Mouse (Mus musculus) natural killer cell, adult 2 months (primary cell): Measurements from ENCODE around the gene Atxn2.
"Not testable (repeated sequence)": the region's sequence is repeated elsewhere in the genome, so short reads cannot be mapped to it uniquely, and the experiment has no call there.

Source experiments
- DNase-seq, 2 experiments: peaks; one replicate each; pipeline ENCODE4 v3.0.0; 2022; ENCODE audit warnings: low spot score in 2 of 2

Atxn2 gene

DNA sequence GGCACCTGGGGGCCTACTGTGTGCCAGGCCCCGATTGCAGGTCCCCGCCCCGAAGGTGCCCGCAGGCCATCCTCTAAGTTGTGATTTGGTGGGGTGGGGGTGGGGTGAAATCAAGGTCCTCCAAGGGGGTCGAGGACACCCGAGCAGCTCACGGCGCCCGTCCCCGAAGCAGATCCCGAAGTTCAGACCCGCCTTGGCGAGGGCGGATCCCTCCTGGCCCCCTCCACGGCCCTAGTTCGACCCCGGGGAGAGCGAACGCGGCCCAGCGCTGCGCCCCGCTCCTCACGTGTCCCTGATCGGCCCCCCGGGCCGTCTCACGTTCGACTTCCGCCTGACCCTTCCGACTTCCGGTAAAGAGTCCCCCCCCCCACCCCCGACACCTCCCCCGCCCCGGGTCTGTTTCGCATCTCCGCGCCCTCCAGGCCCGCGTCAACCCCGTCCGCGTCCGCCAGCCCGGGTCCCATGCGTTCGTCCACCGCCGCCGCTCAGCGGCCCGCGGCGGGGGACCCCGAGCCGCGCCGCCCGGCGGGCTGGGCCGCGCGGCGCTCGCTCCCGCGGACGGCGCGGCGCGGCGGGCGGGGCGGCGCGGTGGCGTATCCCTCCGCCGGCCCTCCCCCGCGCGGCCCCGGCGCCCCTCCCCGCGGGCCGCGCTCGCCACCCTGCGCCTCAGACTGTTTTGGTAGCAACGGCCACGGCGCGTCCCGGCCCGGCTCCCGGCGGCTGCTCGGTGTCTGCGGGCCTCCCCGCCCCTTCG lies at the start of gene Atxn2:
TSS of gene Atxn2 (plus strand) at position 164 of the 754 bp plus-strand sequence.
- DNase-seq: peak; percentile 81 to 85

DNA sequence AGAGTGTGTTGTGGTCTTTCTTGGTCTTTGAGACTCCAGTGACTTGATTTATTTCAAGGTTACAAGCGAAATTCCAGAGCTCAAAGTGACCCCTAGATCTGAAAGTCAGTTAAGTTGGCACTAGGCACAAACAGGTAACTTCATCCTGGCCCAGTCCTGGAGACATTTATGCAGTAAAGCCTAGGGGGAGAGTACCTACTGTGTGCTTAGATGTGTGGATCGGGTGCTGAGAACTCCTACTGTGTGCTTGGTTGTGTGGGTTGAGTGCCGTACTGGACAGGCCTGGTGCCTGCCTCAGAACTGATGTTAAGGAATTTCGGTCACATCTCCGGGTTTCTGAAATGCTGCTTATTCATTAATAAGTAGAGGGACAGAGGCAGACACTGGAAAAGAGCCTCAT lies 49.6 kb upstream of the Atxn2 start:
- no peak for DNase-seq

DNA sequence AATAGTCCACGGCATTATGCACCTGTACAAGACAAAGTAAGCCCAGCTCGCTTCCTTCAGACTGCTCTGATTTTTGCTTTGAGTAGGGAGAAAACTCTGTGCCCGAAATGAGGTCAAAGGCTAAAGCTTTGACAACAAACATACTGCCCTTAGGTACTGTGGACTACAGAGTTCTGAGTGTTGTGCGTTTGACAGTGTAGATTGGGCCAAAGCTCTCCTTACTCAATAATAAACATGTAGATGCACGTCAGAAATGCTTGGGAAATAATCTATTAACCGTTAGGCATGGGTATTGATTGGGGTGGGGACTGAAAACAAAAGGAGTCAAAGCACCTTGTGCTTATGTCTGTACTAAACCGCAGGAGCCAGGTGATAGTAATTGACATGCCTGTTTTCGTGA lies 47.7 kb upstream of the Atxn2 start:
- no peak for DNase-seq

DNA sequence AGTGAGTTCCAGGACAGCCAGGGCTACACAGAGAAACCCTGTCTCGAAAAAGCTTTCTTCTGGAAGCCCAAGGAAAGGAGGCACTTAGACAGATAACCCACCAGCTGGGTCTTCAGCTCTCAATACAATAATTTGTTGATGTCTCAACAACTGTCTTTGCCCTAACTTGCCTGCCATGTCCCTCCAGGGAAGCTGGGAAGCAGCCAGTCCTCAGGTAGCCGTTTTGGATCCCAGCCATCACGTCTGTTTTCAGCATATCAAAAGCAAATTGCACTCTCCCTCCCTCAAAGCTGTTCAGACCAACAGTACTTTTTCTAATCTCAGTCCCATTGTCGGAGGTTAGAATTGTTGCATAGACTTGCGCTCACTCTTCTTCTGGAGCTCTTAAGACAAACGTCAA lies 47.1 kb upstream of the Atxn2 start:
- DNase-seq: no peak

DNA sequence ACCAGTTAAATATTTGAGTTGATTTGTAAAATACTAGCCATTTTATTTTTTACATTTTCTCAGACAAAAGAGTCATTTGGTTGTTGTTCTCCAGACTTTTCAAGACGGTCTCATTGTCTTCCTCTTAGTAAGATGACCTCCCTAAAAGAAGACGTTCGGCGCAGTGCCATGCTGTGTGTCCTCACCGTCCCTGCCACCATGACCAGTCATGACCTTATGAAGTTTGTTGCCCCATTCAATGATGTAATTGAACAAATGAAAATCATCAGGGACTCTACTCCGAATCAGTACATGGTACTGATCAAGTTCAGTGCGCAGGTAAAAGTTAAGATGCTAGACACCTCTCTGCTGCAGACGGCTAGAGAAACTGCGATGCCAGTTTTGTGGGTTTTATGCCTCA lies 46.2 kb upstream of the Atxn2 start:
- DNase-seq: no peak

DNA sequence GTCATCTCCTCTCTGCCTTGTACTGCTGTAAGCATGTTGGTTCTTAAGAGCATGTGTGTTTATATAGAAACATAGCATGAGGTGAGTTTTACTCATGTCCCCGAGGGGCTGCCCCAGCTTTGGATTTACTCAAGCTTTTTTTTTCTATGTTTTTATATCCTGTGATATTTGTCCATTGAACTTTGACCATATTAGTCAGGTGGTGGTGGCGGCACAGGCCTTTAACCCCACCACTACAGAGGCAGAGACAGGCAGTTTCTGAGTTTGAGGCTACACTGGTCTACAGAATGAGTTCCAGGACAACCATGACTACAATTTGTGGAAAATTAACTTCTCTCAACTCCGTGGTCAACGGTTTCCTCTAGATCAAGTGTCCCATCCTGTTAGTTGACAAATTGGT lies 44.1 kb upstream of the Atxn2 start:
- DNase-seq: no peak

DNA sequence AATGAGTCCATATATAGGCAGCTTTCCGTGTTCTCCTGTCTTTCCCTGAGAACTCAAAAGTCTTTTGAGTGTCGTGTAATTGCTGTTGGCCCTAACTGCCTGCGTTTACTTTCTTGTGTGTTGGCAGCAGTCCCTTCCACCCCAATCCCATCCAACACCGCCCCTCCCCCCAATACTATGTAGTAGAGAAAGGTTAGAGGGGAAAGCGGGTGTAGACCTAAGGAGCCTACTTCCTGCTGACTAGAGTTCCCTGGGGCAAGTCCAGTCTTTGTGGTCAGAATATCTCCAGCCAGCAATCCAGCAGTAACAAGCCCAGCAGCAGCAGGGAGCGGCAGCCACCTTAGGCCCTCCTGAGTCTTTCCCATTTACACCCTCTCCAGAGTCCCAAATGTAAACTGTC lies 42.7 kb upstream of the Atxn2 start:
- no peak for DNase-seq

DNA sequence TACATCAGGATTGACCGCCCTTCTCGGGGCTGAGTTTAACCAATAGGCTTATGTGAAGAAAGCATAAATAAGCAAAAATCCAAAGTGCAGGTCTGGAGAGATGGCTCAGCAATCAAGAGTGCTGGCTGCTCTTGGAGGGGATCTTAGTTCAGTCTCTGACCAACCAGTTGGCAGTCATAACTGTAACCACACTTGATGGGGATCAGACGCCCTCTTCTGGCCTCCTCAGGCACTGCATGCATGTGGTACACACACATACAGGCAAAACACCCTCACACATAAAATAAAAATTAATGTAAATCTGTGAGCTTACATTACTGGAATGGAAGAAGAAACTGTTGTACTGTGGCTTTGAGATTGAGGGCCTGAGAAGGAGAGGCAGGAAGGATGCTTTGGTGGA lies 40.7 kb upstream of the Atxn2 start:
- DNase-seq: peak; percentile 37 to 46

DNA sequence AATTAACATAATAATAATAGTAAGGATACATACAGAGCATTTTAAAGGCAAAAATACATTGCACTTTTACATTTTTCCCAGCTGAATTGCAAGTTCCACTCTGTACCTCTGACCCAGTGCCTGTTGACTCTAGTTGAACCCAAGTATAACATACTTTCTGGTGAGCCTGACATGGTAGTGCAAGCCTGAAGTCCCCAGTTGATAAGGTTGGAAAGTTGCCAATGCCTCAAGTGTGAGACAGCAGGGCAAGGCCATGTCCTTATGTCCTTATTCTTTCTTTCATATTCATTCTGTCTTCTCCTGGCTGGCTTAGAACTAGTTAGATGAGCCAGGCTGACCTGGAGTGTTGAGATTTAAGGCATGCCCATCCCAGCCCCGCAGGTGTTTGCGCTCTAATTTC lies 28.9 kb upstream of the Atxn2 start:
- DNase-seq: no peak

DNA sequence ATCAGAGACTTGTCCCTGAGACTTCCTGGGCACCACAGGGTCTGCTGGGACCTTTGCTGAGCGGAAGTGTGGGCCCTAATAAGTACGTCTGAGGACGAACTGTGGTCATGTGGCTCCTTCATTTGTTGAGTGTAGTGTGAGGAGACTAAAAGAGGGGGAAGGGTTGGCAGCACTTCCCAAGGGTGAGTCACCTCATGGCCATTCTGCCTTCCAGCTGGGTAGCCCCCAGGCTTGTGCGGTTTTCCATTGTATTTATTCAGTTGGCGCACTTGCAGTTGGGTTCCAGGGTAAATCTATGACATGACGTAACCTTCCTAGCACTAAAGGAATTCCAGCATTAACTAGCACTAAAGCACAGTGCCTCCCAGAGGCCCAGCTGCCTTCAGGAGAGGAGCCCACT lies 25.6 kb upstream of the Atxn2 start:
- no peak for DNase-seq

DNA sequence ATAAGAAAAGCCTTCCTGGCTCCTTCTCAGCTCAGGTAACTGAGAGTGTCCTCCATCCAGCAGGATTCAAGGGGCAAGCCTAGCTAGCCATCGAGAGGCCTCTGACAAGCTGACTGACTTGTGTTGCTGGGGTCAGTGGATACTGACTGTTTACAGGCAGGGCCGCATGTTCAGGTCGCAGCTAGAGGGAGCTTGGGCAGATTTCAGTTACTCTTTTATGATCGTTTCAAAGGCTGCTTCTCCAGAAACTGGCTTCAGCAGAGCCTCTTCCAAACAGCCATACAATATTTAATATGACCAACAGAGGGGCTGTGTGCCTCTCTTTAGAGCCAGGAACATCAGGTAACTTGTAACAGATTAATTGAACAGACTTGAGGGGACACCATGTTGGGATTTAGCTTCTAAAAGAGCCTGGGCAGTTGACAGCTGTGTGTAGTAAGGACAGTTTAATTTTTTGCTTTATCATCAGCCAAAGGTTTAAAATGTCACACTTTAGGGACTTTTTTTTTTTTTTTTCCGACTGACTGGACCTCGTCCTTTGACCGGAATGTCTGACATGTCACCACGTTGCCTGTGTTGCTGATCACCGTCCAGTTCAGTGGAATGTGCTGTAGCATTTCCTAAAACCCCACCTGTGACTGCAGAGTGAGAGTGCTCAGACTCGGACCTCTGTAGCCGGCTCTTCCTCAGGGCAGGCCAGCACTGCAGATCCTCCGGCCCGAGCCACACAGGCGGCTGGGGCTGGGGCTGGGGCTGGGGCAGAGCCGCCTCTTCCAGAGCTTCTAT lies 24.8 kb upstream of the Atxn2 start:
- no peak for DNase-seq

DNA sequence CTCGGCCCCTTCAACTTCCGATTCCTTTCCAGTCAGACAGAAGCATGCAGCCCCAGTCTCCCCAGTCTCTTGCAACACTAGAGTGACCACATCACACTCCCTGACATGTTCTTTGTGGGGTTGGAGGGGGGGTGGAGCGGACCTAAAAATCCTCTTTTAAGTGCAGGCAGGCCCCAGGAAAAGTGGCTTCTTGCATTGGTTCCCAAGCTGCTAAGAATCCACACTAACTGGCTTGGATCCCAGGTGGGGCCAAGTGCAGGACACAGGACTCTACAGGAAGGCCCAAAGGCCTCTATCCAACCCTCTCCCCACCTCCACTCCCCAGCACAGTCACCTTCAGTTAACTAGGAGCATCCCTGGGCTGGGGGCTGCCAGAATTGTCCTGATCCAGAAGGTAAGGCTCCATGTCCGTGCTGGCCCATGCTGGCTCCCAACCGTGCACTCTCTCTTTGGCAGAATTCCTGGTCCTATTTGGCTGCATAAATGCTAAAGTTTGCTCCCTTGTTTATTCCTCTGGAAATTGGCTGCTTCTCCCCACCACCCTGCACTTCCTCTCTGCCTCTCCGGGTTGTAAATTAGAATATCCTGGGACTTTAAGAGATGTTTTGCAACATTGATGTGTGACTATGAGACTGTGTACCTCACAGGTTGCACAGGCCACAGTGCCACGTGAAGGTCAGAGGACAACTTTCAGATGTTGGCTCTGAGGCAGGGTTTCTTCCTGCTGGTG lies 20.5 kb upstream of the Atxn2 start:
- DNase-seq: no peak

DNA sequence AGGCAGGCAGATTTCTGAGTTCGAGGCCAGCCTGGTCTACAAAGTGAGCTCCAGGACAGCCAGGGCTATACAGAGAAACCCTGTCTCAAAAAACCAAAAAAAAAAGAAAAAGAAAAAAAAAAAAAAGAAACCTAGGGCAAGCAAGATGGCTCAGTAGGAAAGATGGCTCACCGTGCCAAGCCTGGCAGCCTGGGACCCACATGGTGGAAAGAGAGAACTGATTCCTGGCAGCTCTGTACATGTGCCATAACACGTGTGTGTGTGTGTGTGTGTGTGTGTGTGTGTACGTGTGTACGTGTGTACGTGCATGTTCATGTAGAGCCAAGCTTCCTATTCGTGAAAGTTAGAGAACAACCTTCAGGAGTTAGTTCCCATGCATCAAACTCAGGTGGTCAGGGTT lies 19.7 kb upstream of the Atxn2 start:
- DNase-seq: not testable (repeated sequence)

DNA sequence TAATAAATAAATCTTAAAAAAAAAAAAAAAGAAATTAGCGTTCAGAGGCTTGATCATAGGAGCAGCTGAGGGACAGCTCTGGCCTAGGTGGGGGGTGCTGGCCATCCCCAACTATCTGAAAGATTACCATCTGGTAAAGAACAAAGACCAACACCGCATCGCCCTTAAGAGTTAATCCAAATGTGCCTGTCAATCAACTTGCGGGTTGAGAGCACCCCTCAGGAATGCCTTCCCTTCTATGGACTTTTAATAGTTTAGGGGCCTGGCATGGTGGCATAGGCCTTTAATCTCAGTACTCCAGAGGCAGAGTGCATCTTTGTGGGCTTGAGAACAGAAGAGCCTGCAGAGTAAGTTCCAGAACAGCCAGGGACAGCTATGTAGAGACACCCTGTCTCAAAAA lies 18.2 kb upstream of the Atxn2 start:
- DNase-seq: no peak

DNA sequence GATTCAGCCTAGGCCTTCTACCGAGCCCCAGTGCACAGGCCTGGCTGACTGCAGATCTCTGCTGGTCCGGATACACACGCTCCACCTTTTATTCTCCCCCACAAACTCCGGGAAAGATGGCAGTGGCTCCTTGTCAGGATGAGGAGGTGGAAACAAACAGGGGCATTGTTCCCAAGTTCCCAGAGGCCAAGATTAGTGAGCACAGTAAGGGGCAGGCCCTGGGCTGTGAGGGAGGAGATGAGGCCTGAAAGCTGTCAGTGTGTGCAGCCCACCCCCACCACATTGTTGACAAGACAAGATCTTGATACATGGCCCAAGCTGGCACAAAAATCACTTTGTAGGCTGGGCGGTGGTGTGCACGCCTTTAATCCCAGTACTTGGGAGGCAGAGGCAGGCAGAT lies 14.4 kb upstream of the Atxn2 start:
- DNase-seq: no peak

DNA sequence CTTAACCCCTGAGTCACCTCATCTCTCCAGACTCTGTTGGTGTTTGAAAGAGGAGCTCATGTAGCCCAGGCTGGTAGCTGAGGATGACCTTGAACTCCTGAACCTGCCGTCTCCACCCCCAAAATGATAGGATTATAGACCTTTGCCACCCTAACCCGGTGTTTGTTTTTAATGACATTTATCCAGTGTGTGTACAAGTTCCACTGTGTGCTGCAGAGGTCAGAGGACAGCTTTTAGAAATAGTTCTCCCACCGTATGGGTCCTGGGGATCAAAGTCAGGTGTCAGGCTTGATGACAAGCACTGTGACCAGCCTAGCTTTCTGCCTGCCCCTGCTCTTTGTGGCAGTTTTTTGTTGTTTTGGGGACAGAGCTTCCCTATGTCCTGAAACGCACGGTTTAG lies 11.2 kb upstream of the Atxn2 start:
- DNase-seq: no peak

DNA sequence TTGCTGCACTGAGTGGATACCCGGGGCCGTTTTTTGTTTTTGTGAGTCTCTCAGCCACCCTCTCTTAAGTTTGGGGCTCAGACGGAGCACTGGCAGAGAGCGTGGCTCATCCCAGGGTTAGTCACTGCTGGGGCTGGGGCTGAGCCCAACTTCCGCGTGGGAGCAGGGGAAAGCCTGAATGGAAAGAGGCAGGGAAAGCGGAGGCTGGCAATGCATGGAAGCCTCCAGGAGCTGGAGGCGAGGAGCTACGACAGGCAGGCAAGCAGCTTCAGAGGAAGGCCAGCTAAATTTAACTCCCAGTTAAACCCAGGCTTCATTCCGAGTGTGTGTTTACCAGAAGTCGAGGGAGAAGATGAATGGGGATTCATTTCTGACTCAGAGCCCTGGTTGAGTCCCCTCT lies 10.6 kb upstream of the Atxn2 start:
- no peak for DNase-seq

DNA sequence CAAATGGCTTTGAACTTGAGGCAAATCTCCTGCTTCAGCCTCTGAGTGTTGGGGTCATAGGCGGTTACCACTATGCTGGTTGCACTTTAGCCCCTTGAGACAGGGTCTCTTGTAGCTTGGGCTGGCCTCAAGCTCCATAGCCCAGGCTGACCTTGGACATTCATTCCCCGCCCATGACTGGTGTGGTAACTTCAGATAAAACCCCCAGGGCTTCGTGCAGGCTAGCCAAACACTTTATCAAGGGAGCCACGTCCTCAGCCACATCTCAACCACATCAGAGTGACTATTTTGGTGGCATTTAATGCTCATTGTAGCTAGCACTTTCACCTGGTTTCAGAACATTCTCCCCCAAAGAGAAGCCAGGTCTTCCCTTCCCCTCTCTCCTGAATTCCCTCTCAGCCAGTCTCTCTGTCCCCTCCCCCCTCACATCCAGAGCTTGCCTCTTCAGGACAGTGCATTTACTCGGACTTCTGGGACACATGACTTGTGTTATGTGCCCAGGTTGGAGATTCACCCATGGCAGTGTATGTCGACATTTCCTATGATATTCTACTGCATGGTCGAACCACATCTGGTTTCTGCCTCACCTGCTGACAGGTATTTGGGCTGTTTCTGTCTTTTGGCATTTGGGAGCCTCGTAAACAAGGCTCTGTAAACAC lies 9.9 kb upstream of the Atxn2 start:
- DNase-seq: no peak

DNA sequence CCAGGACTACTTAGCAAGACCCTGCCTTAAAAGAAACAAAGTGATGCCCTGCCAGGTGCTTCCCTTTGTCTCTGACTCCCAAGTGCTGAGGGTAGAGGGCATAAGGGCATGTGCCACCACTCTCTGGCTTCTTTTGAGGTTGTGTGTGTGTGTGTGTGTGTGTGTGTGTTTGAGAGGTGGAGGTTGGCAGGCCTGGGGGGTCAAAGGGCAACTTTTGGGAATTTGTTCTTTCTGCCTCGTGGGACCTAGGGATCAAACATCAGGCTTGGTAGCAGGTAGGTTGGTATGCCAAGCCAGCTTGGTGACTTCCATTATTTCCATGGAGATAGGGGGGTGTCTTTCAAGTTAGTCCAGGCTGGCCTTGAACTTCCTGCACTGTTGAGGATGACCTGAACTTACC lies 7.8 kb upstream of the Atxn2 start:
- no peak for DNase-seq

DNA sequence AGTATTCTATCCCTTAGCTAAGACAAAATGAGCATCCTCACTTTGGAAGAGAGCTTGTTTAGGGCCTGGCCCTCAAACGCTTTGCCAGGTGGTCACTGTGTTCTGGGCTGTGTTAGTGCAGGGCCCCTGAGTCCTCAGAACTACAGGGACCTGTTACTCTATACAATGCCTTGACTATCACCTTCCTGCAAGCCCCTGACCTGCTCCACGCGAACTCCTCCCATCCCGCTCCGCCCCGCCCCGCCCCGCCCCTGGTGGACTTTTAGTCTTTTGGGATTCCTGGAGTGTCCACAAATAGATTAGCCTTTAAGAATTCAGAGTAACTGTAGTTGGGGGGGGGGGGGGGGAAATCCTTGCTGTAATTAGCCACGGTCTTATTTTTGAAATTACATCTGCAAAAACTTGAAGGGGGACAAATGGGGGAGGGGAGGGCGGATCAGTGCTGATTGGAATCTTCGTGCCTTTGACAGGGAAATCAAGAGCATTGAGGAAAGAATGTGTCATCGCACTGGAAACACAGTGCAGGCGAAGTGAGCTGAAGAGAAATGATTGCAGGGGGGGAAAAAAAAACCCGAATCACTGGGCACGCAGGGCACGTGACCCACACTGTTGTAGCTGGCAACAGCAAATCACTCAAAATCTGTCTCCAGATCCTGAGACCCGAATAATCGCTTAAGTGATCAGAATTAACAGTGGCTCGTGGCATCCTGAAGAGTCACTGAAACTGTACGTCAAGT lies 6.5 kb upstream of the Atxn2 start:
- DNase-seq: no peak

DNA sequence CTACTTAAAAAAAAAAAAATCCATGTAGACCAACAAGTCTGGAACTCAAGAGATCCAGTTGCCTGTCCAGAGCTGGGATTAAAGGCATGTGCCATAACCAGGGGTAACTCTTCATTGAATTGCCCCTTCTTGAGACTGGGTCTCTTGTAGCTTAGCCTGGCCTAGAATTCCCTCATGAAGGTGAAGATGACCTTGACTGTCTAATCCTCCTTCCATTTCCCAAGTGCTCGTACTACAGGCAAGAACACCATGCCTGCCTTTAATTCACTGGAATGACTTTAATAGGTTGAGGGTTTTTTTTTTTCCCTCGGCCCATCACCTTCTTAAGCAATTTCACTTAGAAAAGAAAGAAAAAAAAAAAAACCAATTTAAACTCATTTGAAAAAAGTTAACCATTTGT lies 735 bp upstream of the Atxn2 start:
- no peak for DNase-seq

DNA sequence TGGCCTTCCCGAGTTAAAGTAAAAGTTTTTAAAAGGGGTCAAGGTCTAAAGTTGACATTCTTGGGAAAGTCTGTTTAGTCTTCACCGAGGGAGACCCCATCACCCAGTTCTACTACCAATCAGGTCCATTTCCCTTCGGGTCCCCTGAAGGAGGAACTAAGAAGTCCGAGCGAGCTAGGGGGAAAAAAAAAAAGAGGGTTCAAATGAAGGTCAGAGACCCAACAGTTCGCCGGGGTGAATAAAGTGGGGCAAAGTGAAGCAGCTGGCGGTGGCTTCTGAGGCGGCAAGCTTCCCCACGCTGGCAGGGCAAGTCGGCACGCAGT lies 325 bp upstream of the Atxn2 start:
- no peak for DNase-seq
